Mouse (Mus musculus) lung, postnatal 14 days (tissue): ENCODE measurements at regions not wholly inside any gene's neighbourhood (a gene's known extent, or its start where the extent isn't known, plus 50 kb on each side); places are given as distances from the start of the nearest gene placed in this dataset.

Experiments
- DNase-seq: peaks from one replicate; pipeline ENCODE4 v3.0.0; 2021

DNA sequence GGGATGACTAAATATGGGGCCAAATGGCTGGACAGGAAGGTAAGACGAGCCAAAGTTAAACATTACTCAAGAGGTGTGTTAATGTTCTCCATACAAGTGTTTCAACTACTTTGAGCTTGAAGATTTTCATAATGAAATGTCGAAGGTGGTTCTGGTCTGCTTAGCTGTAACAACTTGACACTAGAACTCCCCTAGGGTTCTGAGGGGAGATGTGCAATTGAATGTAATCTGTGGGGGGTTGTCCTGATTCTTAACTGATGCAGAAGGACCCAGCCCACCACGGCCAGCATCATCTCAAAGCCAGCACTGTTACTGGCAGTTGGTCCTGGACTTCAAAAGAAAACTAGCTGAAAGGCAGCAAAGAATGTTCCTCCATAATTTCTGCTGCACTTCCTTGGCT, 55.3 kb downstream of the Gpr88 start:
- DNase-seq: no peak

DNA sequence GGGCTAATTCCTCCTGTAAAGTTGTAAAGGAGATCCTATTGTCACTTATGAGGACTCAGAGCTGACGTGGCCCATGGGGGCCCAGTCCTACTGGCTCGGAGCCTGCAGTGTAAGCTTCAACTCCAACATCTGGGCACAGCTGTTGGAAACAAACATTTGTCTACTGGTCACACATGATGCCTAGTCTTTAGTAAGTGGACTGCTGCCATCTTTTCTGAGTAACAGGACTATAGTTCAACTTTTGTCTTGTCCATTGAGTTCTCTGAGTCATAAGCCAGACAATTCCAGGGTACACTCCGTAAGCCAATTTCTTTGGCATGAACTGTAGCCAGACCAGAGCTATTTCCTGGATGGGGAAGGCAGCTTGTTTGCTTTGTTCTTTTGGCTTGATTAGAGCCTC, 58.6 kb downstream of the Gpr88 start:
- peak; percentile 52 for DNase-seq

DNA sequence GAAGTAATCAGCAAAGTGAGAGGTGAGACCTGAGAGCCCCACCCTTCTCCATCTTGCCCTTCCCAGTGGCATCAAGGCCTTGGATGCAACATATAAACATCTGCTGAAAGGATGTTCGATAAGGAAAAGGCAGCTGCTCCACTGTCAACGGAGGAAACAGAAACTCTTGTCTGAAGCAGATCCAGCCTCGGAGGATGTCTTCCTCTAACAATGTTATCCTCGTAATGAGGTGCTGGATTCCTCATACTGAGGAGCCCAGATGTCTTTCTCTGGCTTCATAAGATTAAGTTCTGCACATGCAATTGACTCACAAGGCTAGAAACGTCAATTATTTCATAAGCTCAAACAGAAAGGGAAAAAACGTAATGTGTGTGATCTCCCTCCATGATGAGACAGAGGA, 61.8 kb upstream of the Vcam1 start:
- no peak for DNase-seq

DNA sequence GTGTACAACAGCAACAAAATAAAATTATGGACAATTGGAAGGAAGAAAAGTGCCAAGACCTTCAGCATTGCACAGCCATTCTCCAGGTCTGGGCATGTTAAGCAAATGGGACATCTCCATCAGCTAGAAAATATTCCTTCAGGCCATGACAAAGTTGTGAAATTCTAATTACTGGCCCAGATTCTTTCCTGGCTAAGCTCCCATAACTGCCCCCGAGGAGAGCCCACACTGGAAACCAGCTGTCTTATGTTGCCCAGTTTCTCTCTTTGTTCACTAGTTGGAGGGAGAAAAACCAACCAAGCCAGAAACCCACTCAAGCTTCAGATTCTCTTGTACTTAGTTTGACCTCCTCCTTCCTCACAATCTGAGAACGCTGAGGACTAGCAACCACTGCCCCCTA, 61.2 kb upstream of the Vcam1 start:
- peak; percentile 41 for DNase-seq

DNA sequence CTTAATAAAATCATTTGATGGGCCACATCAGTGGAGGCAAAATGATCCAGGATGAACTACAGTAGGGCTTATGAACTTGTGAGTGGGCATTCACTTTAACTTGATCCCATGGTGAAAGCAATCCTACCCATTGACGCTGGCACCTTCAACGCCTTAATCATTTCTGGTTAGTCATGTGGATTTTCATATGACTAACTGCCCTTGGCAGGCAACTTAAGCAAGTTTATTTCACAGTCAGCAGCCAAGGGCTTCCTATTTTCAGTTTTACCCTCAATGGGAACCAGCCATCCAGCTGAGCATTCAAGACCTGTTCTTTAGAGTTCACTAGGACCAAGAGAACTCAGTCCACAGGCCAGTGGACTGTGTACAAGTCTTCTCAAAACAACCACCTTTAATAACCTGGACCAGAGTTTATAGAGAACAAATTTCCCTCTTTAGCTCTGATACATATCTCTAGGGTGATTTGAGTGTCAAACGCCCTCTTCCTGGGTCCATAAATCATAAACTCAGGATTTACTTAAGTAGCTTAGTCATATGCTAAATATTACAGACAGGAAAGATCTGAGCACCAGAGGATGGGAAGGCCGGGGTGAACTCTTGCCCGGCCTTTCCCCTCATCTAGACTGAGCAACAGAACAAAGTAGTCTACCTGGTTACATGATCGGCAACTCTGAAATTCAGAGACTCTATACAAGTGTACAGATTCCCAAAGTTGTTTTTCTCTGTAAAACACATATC, 60.0 kb upstream of the Vcam1 start:
- no peak for DNase-seq

DNA sequence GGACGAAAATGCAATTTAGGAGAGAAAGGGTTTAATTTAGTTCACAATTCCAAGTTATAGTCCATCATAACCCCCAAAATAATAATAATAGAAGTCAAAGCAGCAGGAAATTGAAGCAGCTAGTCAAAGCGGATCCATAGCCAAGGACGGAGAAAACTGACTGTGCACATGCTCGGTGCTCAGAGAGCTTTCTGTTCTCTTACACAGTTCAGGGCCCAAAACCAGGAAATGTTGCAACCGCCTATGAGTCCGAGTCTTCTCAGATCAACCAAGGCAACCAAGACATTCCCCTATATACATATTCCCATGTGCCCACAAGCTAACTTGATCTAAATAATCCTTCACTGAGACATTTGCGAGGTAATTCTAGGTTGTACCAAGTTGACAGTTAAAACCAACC, 55.7 kb upstream of the Vcam1 start:
- DNase-seq: no peak

DNA sequence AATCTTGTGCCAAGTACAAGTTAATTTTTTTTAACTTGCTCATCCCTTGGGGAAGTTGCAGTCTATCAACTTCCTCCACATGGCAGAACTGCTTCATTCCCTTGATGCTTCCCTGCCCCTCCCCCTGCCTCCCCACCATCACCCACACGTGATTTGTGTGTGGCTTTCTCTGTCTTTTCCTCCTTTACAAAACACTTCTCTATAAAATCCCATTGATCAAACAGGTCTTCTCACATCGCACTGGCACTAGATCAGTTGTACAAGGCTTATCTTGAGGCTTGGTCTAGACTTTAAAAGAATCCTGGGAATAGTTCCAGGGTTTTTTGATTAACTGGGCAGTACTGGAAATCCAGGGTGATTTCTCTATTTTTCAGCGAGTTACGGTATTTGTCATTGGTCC, 55.0 kb upstream of the Vcam1 start:
- DNase-seq: peak; percentile 29

DNA sequence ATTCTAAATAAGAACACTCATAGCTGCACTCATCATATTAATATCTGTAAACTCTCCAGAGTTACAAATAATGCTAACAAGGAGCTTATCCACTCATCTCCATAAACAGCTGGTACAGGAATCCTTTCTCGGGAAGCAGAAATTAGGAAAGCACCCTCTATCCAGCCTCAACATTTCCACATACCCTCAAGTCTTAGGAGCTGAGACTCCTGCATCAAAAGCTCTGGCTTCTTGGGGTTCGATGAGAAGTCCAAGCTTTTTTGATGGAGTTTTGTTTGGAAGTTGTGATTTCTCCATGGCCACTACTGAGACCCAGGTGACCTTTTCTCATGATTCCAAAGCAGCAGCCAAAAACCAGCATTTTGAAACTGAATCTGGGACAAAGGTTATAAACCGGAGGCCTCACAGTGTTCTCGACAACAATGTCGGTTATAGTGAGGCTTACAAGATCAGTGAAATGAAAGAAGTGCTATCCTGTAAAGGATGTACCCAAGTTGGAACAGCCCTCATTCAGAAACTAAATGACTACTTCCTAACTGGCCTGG, 50.9 kb upstream of the Vcam1 start:
- no peak for DNase-seq
